Comparison of ENCODE assay signal across 8 mouse cellular contexts in genomic region chr5:9161456-9162041, GRCm38 (mm10). TPM values are rescaled to one million over a fixed set of nuclear protein-coding genes. Genes with fewer than 3 reads are reported as not detected.
DNase-seq lines count a peak whose midpoint lies in the region; ATAC-seq and TF ChIP-seq lines count a peak whose summit lies in the region.

TSS of gene Dmtf1 (minus strand) at chr5:9161776.

- H3K27me3 ChIP-seq in hindbrain, embryonic 10.5 days (ENCODE audit: insufficient read depth, poor library complexity, severe bottlenecking): no peaks in the 10 kb centered on the region
- no peaks in the 10 kb centered on the region for H3K27me3 ChIP-seq in lung, postnatal 0 days (replicated peaks; ENCODE audit: insufficient read depth, low read length)

- H3K4me3 ChIP-seq in hindbrain, embryonic 10.5 days: peak within 1 kb of the TSS; percentile 94
- H3K4me3 ChIP-seq in lung, postnatal 0 days (ENCODE audit: low read depth, low read length): peak within 1 kb of the TSS; percentile 98

- WGBS in hindbrain, embryonic 10.5 days: under 1% methylated on average over 64 of the region's 64 CpGs
- WGBS in lung, postnatal 0 days: under 1% methylated on average over 57 of the region's 64 CpGs

- H3K4me1 ChIP-seq in hindbrain, embryonic 10.5 days (replicated peaks): peaks cover 13% of the 10 kb centered on the region
- peaks cover 3% of the 10 kb centered on the region; the same call in 1 of the 2 replicates for H3K4me1 ChIP-seq in lung, postnatal 0 days (ENCODE audit: insufficient read depth, low read depth, low read length)

- peak within 1 kb of the TSS; percentile 98 for H3K9ac ChIP-seq in lung, postnatal 0 days (replicated peaks; ENCODE audit: low read depth)

- H3K36me3 ChIP-seq in hindbrain, embryonic 10.5 days: peaks cover 19% of the 10 kb centered on the region; the same call in 1 of the 2 replicates
- H3K36me3 ChIP-seq in lung, postnatal 0 days (ENCODE audit: insufficient read depth, low read length): no peaks in the 10 kb centered on the region

- peak within 1 kb of the TSS; percentile 99 for H3K27ac ChIP-seq in hindbrain, embryonic 10.5 days
- peak within 1 kb of the TSS; percentile 100 for H3K27ac ChIP-seq in lung, postnatal 0 days (ENCODE audit: low read length)

- H3K4me2 ChIP-seq in lung, postnatal 0 days (replicated peaks; ENCODE audit: low read depth, low read length): peak within 1 kb of the TSS; percentile 74

- peak; percentile 95 for DNase-seq in MN1 (ENCODE audit: low spot score)
- peak; percentile 91 for DNase-seq in cerebellum, adult 9-10 months
- DNase-seq in hindbrain, embryonic 10.5 days (ENCODE audit: low spot score): peak; percentile 93
- peak; percentile 94 for DNase-seq in layer of hippocampus, adult 9-11 months
- peak; percentile 98 for DNase-seq in lung, postnatal 0 days (ENCODE audit: low spot score)
- DNase-seq in ovary, postnatal 14 days (ENCODE audit: low spot score): peak; percentile 79
- peak; percentile 91 for DNase-seq in thymus, postnatal 14 days

- TF ChIP-seq EP300 in lung, postnatal 0 days (IDR thresholded peaks at IDR 0.05): 0 out of 2 replicates have a peak, but pooled peaks have one; percentile 9

- ATAC-seq in frontal cortex, adult (ENCODE audit: low TSS enrichment): peak; percentile 91
- peak; percentile 97 for ATAC-seq in lung, postnatal 0 days

- H3K9me3 ChIP-seq in hindbrain, embryonic 10.5 days: no peaks in the 10 kb centered on the region
- no peaks in the 10 kb centered on the region for H3K9me3 ChIP-seq in lung, postnatal 0 days (ENCODE audit: low read length)

- no peak for TF ChIP-seq CTCF in lung, postnatal 0 days (IDR thresholded peaks at IDR 0.05)

RNA-seq across cellular contexts. Expression of gene Dmtf1, which starts in this region (rescaled TPM):
- 54.9 and 61.2 TPM in 2 replicates for polyA plus RNA-seq in hindbrain, embryonic 10.5 days (2016; fragmentation: Nextera tagmentation; extraction: Ambion mirVana)
- polyA plus RNA-seq in lung, postnatal 0 days (2015; fragmentation: Nextera tagmentation; extraction: Ambion mirVana): 33.3 and 37.7 TPM in 2 replicates

Comparison
In these comparisons a context has a peak if more than half of its experiments do, and no peak if none do; other contexts are left out.
1. Peak in every context shown above with its lines: DNase-seq, ATAC-seq, H3K4me3 ChIP-seq and H3K27ac ChIP-seq.